Mouse (Mus musculus): Measurements from ENCODE around the gene Lax1. TPM values are rescaled to one million over a fixed set of nuclear protein-coding genes. Genes with fewer than 3 reads are reported as not detected.
"Not testable (repeated sequence)": the region's sequence is repeated elsewhere in the genome, so short reads cannot be mapped to it uniquely, and the experiment has no call there.

Lax1 gene
- total RNA-seq, 2 experiments from 2014 or later = 0.41 TPM

DNA sequence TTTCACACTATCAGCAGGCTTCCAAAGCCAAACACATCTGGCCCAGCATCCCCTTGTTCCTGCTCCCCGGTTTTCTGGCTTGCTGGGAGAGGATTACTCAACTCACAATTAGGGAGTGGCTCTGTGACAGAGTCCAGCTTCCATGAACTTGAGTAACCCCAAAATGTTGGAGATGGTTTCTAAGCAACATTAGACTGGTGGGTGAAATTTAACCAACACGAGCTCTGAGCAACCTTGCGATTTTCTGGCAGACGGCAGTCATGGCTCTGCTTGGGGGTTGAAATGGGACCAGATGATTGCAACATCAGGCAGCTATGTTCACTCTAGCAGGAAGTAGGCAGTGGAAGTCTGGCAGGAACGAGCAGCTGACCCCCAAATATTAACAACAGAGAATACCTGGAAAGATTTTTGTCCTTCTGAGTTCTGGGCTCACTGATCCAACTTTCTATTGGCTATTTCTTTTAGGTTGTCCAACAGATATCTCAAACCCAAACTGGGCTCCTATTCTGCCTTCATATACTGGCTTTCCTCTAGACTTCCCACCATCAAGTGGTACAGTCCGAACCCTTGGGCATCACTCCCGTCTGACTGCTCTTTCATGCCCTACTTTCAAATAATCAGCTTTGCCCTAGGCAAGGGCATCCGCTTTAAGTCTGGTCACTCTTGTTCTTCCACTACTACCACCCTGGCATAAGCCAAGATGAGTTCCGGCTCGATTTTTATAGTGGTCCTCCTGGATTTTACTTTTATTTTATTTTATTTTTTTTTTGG is 4.0 kb downstream of the Lax1 start:
- peak; percentile 38 for DNase-seq

DNA sequence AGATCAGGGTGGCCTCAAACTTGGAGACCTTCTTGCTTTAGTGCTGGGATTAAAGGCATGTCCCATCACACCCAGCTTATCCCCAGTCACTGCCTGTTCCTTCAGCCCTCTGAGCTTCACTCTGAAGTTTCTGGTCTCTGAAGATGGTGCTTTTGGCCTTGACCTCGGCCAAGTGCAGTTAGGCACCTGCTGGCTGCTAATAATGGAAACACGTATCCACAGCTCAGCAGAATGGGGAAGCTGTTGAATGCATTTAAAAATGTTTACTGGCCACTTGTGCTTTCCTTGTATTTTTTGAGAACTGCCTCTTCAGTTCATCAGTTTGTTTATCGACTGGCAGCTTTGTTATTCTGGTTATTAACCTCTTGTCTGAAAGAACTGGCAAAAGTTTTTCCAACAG is 18.1 kb downstream of the Lax1 start:
- no peak for DNase-seq

DNA sequence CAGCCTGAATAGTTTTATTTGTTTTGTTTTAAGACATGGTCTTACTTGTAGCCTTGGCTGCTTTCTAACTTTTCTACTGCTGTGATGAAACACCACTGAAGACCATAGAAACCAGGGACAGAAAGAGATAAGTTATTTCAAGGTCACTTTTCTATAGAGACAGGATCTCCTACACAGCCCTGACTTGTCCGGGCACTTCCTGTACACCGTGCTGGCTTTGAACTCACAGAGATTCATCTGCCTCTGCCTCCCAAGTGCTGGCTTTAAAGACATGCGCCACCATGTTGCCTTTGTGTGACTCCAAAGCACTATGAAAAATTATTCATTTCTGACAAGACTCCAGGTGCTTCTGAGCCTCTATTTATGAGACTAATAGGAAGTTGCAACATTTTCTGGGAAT is 18.6 kb downstream of the Lax1 start:
- no peak for DNase-seq

DNA sequence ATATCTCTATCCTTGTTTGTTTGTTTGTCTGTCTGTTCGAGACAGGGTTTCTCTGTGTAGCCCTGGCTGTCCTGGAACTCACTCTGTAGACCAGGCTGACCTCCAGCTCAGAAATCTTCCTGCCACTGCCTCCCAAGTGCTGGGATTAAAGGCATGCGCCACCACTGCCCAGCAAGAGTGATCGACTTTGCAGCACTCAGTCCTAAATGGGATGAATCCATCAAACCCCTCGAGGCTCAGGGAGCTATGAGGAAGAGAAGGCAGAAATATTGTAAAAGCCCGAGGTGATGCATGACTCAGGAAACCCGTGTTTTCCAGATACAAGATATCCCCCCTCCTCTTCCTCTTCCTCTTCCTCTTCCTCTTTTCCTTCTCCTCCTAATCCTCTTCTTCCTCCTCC is 19.1 kb downstream of the Lax1 start:
- DNase-seq = no peak

DNA sequence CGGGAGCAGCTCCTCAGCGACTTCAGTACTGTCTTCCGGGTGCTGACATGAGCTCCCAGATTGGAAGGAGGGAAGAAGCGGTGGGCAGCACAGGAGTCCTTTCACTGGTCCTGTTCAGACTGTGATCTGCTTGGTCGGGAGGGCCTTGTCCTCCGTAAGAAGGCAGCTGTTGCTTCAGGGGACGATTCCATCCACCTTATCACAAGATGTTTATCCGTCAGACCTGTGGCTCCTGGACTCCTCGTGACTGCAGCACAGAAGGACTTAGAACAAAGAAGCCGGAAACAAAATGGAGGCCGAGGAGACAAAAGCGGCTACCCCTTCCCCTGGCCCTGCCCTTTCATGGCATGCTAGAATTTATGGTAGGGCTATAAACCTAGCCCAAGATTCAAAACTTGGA is 19.7 kb downstream of the Lax1 start:
- DNase-seq = no peak

DNA sequence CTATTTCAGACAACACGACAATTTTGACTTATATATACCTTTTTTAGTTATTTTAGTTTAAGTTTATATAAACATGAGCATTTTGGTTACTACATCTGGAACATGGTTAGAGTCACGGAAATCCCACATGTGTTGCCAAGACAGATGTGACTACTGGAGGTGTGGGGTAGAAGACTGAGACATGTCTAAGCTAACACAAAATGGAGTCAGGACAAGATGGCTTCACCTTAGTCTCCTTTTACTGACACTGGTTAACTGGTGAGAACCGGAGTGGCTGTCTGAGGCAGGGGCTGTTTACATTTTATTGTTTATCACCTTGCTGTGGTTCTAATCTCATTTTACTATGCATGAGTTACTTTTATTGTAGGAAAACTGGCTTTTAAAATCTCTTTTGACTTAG is 21.3 kb downstream of the Lax1 start:
- DNase-seq = no peak

DNA sequence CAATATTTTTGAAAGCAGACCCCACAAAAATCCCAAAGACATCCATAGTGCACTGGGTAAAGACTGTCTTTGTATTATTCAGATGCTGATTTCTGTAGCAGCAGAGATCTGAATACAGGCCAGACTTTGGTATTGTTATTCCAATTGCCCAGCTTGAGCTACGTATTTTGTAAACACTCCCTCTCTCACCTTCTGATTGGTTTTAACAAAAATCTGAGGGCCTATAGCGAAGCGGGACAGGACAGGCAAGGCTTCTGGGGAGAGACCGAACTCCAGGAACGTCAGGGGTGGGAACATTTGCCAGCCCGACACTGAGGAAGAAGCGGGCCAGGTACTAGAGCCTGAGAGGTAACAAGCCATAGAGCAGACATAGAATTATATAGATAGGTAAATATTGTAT is 22.2 kb downstream of the Lax1 start:
- DNase-seq = no peak

DNA sequence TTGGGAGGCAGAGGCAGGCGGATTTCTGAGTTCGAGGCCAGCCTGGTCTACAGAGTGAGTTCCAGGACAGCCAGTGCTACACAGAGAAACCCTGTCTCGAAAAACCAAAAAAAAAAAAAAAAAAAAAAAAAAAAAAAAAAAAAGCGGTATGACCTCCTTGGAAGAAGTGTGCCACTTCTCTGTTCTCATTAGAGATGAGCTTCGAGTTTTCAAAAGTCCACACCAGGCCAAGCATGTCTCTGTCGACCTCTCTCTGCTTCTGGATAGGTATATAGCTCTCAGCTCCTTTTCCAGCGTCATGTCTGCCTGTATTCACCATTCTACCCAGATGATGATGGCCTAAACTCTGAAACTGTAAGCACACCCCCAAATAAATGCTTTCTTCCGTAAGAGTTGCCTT is 24.2 kb downstream of the Lax1 start:
- not testable (repeated sequence) for DNase-seq

DNA sequence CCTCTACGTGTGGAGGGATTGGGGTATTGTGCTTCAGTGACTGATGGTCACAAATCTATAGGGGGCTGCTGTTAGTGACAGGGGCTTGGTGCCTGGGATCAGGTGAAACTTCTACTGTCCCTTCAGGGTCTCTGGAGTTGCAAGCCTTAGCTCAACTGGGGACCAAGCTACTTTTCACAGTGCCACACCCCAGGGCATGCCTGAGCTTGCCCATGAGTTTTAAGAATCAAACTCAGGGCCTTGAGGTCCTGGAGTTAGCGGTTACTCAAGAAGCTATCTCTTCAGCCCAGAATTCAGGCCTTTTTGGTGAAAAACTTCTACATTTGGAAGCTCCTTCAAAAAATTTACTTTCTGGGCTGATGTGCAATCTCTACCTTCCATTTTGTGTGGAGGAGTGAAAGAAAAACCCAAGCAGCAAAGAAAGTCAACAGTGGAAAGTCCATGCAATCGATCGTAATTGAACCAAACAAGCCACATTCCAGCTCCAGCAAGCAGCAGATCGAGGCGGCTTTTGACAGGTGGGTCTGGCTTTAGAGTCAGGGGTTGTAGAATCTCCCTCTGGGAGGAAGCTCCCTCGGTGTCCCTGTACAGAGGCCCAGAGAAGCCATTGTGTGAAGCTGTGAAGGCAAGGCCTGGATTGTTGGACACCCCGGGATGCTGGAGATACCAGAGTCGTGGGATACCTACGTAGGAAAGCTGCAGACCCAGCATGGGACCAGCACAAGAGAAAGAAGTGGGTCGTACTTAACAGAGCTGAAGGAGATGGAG is 25.5 kb downstream of the Lax1 start:
- DNase-seq = no peak

DNA sequence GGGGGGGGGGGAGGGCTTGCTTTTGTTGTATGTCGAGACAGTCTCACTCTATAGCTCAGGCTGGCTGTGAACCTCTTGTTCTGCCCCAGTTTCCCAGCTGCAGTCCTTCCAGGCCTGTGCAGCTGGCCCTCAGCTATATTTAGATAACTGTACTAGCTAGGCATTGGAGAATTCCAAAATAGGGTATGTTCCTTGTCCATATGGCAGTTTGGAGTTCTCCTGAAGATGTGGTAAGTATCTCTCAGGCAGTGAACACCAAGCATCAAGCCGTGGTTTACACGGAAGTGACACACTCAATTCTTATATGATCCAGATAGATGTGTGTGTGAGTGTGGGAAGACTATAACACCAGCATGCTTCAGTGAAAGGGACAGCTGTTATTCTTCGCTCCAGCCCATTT is 26.5 kb downstream of the Lax1 start:
- no peak for DNase-seq

DNA sequence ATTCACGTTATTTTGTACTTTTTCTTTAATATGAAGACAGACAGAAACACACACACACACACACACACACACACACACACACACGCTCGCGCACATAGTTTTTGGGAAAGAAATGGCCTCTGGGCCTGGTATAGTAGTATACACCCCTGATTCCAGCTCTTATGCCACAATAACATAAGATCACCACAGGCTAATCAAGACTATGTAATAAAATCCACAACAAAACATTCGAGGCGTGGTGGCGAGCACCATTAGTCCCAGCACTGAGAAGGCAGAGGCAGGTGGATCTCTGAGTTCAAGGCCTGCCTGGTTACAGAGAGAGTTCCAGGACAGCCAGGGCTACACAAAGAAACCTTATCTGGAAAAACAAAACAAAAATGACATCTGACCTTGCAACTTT is 27.0 kb downstream of the Lax1 start:
- no peak for DNase-seq

DNA sequence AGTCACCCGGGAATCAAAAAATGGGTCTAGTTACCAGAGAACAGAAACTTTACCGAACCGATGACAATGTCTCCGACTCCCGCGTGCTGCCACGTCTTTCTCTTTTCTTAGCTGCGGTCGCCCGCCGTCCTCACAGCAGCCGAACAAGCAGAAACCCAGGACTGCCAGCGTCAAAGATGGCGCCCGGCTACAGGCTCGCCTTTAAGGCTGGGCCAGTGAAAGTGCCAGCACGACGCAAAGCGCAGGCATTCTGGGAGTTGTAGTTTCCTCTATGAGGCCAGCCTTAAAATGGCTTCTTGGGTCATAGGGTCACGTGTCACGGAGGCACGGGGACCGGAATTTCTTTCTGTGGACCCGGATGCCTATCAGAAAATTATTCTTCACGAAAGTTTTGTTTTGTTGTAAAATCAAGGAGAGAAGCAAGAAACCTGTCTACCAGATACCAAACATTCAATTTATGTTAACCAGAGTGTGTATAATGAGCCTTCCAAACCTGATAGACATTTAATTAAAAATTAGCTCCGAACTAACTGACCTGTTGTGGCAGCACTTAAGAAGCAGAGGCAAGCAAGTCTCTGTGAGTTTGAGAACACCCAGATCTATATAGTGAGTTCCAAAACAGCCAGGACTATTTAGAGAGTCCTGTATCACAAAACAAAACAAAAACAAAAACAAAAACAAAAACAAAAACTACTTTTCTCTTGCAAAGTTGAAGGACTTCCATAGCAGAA is 28.5 kb downstream of the Lax1 start, which contains the start of gene Gm38394:
Gene Gm38394 (minus strand): TSS at position 116 of the 731 bp plus-strand sequence.
- DNase-seq = peak; percentile 93

DNA sequence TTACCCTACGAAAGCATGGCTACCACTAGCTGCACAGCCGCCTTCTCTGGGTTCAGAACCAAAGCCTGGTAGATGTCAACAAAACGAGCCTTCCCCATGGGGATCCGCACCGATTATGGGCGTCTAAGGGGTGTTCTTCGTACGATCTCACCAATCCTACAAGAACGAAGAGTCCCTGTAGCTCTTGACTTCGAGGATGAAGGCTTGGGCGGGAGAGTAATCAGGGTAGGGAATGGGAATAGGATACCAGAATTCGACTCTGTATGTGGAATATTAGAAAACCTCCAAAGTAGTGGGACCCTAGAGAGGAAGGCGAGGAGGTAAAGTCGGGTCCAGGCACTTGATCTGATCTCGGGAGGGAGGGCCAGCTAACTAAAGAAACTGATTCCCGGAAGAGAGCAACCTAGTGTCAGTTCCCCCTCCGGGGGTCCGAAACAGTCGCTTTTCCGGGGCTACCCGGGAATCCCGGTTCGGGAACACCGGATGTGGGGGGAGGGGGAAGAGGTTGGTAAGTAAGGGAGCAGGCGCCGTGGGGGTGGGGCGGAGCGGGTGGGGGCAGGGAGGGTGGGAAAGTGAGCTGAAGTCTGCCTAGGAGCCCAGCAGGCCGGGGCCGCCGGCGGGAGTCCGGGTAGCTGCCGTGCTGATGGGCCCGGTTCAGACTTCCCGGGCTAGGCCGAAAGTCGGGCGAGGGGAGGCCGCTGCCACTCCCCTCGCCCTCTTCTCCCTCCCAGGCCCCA is 29.3 kb downstream of the Lax1 start, which contains the start of gene Zbed6:
Gene Zbed6 (minus strand): TSS at position 420 of the 737 bp plus-strand sequence.
- DNase-seq = peak; percentile 85

DNA sequence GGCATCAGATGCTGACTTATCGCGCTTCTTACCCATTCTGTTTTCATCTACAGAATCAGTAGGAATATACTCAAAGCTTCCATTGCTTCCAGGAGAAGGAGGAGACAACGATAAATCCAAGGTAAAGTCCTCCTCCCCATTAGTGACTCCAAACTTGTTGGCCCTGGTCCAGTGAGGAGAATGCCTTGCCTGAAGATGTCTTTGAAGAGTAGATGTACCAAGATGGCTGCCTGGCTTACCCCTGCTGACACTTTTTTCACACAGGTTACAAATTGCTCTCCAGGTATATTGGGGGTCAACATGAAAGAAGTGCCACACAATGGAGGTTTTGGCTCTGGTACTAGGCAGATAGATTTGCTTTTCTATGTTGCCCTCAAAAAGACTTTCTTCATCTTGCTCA is 31.0 kb downstream of the Lax1 start:
- no peak for DNase-seq

DNA sequence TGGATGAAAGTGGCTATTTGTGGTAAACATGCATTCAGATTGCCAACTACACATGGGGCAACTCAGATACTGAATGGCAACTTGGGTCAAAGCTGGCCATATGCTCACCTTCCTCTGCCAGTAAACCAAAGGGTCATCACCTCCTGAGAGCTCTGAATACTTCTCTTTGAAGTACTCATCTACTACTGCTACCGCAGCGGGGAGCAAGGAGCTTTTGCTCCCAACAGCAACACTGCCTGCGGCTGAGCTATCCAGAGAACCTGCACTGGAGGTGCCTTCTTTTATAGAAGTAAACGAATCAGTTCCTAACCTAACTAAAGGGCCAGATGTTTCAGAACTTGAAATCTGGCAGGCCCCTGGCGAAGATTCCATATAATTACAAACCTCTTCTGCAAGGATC is 33.1 kb downstream of the Lax1 start:
- DNase-seq = no peak

DNA sequence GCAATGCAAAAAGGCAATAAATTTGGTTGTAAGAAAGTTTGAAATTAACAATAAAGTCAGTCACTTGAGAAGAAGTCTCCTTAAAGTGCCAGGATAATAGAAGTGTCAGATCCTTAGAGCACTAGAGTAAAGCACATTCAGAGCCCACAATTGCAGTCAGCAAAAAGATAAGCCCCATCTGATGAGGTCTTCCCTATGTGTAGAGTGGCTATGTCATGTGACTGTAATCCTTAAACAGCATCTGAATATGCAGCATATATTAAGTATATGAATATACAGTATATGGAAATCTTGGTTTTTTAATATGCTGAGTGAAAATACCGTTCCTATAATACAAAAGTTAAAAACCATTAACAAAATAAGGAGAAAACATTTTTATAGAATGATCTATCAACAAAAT is 36.9 kb downstream of the Lax1 start:
- DNase-seq = no peak

DNA sequence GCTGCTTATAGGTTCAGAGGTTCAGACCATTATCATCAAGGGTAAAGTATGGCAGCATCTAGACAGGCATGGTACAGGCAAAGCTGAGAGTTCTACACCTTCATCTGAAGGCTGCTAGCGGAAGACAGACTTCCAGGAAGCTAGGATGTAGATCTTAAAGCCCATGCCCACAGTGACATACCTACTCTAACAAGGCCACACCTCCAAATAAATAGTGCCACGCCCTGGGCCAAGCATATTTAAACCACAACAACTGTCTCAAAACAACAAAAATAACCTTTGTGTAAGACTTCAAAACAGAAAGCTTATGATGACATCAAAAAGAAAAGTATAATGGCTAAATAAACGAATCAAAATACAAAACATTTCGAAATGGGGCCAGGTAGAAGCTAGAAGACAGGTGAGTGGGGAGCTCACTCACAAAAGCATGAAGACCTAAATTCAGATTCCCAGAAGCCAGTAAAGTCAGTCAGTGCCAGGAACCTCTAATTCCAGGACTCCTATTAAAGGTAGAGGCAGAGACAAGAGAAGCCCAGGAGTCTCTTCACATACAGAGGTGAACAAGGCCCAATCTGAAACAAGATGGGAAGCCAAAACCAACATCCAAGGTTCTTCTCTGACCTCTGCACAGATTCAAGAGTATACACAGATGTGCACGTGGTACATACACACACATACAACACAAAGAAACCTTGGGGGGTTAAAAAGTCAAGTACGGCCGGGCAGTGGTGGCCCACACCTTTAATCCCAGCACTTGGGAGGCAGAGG is 39.4 kb downstream of the Lax1 start:
- no peak for DNase-seq

DNA sequence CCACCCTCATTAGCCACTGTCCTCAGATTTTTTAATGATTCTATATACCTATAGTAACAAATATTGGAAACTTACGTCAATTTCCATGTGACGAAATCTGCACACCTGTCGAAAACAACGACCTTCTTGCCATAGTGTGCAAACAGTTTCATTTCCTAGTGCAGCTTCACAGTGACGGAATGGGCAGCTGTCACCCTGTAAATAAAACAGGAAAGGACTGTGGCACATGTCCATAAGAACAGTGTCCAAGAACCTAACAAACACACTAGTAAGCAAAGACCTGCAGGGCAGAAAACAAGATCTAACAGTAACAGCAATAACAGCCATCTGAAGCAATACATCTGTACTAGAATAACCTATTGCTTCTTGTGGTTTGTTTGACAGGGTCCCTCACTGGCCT is 44.3 kb downstream of the Lax1 start:
- DNase-seq = no peak

DNA sequence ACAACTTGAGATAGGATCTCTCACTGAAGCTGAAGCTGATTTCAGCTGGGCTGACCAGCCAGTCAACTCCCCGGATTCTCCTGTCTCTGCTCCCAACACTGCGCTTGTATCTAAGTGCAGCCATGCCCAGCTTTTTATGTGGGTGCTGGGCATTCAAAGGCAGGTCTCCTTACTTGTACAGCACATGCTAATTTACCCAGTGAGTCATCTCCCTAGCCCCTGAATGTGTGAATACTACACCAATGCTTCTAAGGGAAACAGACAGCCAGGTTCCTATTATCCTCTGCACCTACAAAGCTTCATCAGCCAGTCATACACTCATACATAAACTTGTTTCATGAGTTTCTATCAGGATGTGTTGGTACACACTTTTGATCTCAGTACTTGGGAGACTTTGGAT is 48.7 kb downstream of the Lax1 start:
- no peak for DNase-seq

DNA sequence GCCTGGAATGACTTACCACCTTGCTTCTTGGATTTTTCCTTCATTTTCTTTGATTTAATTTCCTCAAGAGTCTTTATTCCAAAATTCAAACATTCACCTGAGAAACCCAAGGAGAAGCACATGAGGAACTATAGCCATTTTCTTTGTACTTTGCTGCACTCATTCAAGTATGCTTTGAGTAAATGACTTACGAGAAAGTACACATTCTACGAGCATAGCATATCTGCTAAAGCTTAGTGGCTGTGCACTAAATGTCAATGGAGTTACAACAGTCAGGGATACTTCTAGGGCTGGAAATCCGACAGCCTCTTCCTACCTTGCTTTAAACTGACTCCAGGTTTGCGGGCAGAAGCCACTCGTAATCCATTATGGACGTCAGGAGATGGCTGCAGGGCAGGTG is 51.4 kb downstream of the Lax1 start:
- no peak for DNase-seq

DNA sequence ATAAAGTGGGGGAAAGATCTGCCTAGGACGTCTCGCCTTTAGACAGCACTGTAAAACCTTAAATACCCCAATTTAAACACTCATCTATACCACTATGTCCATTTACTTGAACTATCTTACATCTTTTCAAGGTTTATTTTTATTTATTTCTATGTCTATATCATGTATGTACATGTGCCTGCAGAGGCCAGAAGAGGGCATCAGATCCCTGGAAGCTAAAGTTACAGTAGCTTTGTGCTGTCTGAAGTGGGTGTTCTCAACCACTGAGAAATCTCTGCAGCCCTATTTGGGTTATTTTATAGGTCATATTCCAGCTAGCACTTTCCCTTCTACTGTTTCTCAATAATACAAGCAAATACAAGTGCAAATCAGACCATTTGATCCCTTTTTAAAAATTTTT is 57.7 kb downstream of the Lax1 start:
- DNase-seq = peak; percentile 21
